Mouse (Mus musculus) liver, adult 2 months (tissue): ENCODE measurements around the gene Gjd3. TPM values are rescaled to one million over a fixed set of nuclear protein-coding genes. Genes with fewer than 3 reads are reported as not detected.

Experiments used
- DNase-seq: peaks from one replicate; pipeline ENCODE4 v3.0.0-alpha.2; 2011; ENCODE audit warnings: low read depth, low spot score; ENCODE audit errors: extremely low read depth
- H3K27ac ChIP-seq: fragments of 200-500 bp; replicated peaks from 2 replicates; pipeline ENCODE4 v1.5.1; 2012; ENCODE audit warnings: low read depth, mild to moderate bottlenecking, control low read depth, inconsistent platforms, low read length; ENCODE audit not compliant: insufficient read depth
- H3K27me3 ChIP-seq: fragments of 200-500 bp; 2 replicates; pipeline ENCODE4 v1.6.1; 2012; ENCODE audit warnings: mild to moderate bottlenecking, moderate library complexity, low read length, inconsistent platforms; ENCODE audit not compliant: control insufficient read depth, insufficient read depth
- H3K36me3 ChIP-seq: fragments of 200-500 bp; 2 replicates; pipeline ENCODE4 v1.6.1; 2012; ENCODE audit warnings: low read length, inconsistent platforms; ENCODE audit not compliant: control insufficient read depth, insufficient read depth
- H3K4me1 ChIP-seq: fragments of 200-500 bp; 2 replicates; pipeline ENCODE4 v1.6.1; 2011; ENCODE audit warnings: low read length; ENCODE audit not compliant: control insufficient read depth, insufficient read depth
- H3K4me3 ChIP-seq: fragments of 200-500 bp; 2 replicates; pipeline ENCODE4 v1.5.1; 2011; ENCODE audit warnings: low read depth, mild to moderate bottlenecking, control low read depth, low read length, moderate library complexity; ENCODE audit not compliant: insufficient read depth
- H3K79me2 ChIP-seq: fragments of 200-500 bp; 2 replicates; pipeline ENCODE4 v1.6.1; 2012; ENCODE audit warnings: inconsistent platforms, mild to moderate bottlenecking, low read length, moderate library complexity; ENCODE audit not compliant: control insufficient read depth, insufficient read depth
- H3K9ac ChIP-seq: fragments of 200-500 bp; 2 replicates; pipeline ENCODE4 v1.6.1; 2012; ENCODE audit warnings: low read depth, mild to moderate bottlenecking, control low read depth, inconsistent platforms, low read length
- CTCF ChIP-seq: fragments of 200-500 bp; IDR thresholded peaks from 2 replicates; pipeline ENCODE4 v1.5.1; 2011; ENCODE audit warnings: low read depth, low read length, control low read depth
- POLR2A ChIP-seq: fragments of 200-500 bp; IDR thresholded peaks from 2 replicates; pipeline ENCODE4 v1.6.1; 2011; ENCODE audit warnings: low read length, control low read depth; ENCODE audit not compliant: insufficient read depth; ENCODE audit errors: extremely low read depth
- WGBS: fragments of 180-500 bp; shearing (Covaris S2); methylation state at CpG from one replicate; pipeline ENCODE4 v1.1.7; 2018; 5-methylcytosine and 5-hydroxymethylcytosine counted together
- polyA plus RNA-seq: library from polyadenylated mRNA; depleted of rRNA; stranded (reverse); fragments of >200 nt; gene quantifications from 2 replicates; pipeline ENCODE4 v1.2.3, GENCODE M21; 2012
- total RNA-seq: library from RNA; depleted of rRNA; stranded (reverse); fragments of >200 nt; gene quantifications from 2 replicates; pipeline ENCODE4 v1.2.3, GENCODE M21; 2014

The Gjd3 gene
- total and polyA plus RNA-seq, 2 experiments, result not detected

DNA sequence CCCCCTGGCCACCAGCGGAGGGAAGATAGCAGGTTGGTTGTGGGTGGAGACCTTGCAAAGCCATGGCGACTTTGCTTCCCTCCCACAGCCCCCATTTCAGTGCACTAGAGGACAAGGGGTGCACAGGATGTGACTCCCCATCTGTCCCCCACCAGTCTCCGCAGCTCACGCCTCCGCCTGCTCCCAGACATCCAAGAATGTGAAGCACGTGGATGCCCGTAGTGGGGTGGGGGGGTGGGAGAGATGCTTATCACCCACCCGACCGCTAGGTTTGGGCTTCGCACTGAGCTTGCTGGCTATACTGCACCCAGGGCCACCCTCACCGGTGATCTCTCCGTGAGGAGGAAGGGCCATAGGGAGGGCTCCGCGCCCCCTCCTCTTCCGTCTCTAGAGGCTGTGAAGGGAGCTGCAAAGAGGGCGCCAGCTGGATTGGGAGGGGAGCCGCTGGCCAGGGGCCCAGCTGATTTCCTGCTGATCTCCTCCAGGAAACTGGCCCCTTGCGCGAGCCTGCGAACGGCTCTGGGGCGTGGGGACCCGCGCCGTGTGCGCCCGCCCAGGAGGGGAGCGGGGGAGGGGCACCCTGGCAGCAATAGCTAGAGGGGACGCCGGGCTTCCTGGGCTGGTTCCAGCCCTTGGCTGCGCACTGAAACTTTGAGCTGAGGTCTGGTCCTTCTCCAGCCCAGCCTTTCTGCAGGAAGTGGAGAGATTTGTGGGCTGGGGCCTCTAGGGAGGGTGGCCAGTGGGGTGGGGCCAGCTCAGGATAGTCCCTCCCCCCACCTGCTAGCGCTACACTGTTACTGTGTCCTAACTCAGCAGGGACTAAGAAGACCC lies 19.4 kb downstream of the Gjd3 start:
- Histone ChIP-seq H3K27me3 (no peaks in the 10 kb centered on the region), H3K27ac (peak overlapping the region; percentile 90), H3K4me1 (peaks cover 43% of the 10 kb centered on the region)

DNA sequence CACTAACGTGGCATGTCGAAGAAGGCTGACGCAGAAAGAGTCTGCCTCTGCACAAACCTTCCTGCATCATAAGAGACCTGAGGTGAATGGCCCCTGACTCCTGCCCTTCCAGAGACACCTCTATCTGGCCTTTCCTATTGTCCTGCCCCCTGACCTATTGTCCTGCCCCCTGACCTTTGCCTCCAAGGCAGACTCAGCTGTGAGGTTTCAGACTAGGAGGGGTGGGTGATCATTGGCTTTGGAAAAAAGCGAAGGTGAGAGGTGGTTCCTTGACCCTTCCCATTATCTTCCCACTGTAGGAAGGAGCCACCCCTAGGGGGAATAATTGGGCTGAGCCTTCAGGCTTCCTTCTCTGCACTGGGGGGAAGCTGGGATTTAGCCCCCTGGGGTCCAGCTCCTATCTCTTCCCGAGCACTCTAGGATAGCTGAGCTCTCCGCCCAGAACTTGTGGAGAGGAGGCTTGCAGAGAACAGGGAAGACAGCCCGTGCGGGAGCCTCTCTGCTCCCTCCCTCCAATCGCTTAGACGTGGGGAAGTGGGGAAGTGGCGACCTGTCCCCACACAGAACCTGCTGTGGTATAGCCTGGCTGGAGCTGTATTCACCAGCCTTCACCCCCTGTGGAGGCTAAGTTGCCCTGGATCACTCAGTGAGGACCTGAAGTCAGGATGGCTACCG lies 20.3 kb downstream of the Gjd3 start:
- no peaks in the 10 kb centered on the region for H3K27me3 ChIP-seq
- H3K4me1 ChIP-seq, result peaks cover 45% of the 10 kb centered on the region
- H3K27ac ChIP-seq, result peak overlapping the region; percentile 90
- peak overlapping the region; percentile 65 for H3K9ac ChIP-seq
- H3K79me2 ChIP-seq, result peaks cover 14% of the 10 kb centered on the region; the same call in 1 of the 2 replicates
- peaks cover 4% of the 10 kb centered on the region; the same call in 1 of the 2 replicates for H3K36me3 ChIP-seq
- WGBS, result 4% methylated on average over 12 of the region's 12 CpGs
- TF ChIP-seq CTCF, result no peak
- TF ChIP-seq POLR2A, result no peak
- DNase-seq, result peak; percentile 80
- peak overlapping the region; percentile 61 for H3K4me3 ChIP-seq

More for the DNA sequence above, 19.4 kb downstream of the Gjd3 start:
- Histone ChIP-seq H3K4me3 (peak overlapping the region; percentile 61), H3K36me3 (peaks cover 6% of the 10 kb centered on the region; the same call in 1 of the 2 replicates), H3K9ac (peak overlapping the region; percentile 65), H3K79me2 (peaks cover 14% of the 10 kb centered on the region; the same call in 1 of the 2 replicates)
- TF ChIP-seq POLR2A (peak; percentile 34; the same call in 1 of the 2 replicates), CTCF (no peak)
- DNase-seq, result peak; percentile 87
- 1% methylated on average over 32 of the region's 32 CpGs for WGBS

DNA sequence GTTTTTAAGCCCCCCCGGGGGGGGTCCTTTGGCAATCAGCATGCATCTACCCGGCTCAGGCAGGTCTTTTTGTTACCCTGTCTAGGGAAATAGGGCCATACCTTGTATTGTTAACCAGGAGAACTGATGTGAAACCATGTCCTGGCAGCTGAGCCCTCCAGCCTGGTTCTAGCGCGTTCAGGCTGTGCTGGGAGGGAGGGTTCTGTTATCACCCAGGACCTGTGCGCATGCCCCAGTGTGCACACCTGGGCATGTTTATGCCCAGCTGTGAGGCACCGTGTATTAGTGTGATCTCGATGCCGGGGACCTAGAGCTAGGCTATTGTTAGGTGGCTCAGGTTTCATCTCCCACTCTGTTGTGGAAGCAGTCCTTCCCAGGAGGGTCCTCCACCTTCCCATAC lies 21.1 kb downstream of the Gjd3 start:
- Histone ChIP-seq H3K36me3 (no peaks in the 10 kb centered on the region), H3K4me1 (peaks cover 40% of the 10 kb centered on the region), H3K27ac (peak overlapping the region; percentile 90), H3K9ac (peak overlapping the region; percentile 82), H3K79me2 (peaks cover 9% of the 10 kb centered on the region; the same call in 1 of the 2 replicates), H3K27me3 (no peaks in the 10 kb centered on the region), H3K4me3 (peak overlapping the region; percentile 81)
- no peak for TF ChIP-seq POLR2A
- TF ChIP-seq CTCF, result no peak
- peak; percentile 41 for DNase-seq
- WGBS, result 2% methylated on average over 8 of the region's 8 CpGs

DNA sequence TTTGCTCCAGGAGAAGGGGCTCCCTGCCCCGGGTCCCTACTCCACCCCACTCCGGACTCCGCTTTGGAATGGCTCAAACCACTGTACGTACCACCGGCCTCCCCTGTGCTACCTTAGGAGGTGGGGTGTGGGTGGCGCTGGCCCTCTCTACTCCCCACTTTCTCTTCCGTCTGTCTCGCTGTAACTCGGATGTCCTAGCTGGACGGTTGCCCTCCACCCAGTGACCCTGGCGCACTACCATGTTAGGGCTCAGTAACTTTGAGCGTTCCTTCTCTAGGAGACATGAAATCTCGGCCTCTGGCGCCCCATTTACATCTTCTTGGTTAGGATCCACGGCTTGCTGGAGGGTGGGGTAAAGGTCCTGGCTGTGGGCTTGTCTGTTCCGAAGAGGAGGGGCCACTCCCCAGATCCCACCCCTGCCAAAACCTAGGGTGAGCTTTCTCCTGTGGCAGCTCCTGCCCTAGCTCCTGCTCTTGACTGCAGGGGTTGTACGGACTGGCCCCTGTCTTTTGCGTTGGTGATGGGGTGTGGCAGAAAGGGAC lies 21.7 kb downstream of the Gjd3 start:
- Histone ChIP-seq H3K4me3 (peak overlapping the region; percentile 81), H3K36me3 (no peaks in the 10 kb centered on the region), H3K79me2 (peaks cover 7% of the 10 kb centered on the region; the same call in 1 of the 2 replicates), H3K4me1 (peaks cover 35% of the 10 kb centered on the region), H3K9ac (peak overlapping the region; percentile 82), H3K27ac (peak overlapping the region; percentile 90), H3K27me3 (no peaks in the 10 kb centered on the region)
- WGBS, result under 1% methylated on average over 18 of the region's 18 CpGs
- TF ChIP-seq CTCF (no peak), POLR2A (no peak)
- peak; percentile 74 for DNase-seq

DNA sequence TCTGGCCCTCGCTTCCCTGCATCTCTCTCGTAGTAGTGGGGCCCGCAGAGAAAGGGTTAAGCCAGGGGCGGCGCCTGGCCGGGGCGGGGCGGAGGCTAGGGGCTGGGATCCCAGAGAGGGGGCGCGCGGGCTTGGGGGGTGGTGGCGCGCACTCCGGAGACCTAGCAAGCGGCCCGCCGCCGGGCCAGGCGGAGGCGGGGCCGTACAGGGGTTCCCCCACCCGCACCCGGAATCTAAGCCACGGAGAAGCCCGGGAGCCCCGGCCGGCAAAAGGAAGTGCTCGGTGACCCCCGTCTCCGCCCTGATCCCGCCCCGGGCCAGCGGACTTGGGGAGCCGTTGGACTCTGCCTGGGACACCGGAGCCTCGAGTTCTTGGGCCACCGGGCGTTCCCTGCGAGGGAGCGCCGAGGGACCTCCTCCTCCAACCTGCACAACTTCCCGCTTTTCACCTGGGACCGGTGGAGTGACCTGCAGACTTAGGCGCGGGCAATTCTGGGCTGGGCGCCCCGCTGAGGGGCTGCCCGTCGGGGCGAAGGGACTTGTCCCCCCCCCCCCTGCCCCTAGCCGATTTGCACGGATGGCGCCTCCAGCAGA lies 22.4 kb downstream of the Gjd3 start:
- H3K27ac ChIP-seq, result peak overlapping the region; percentile 90
- no peaks in the 10 kb centered on the region for H3K27me3 ChIP-seq
- 1% methylated on average over 49 of the region's 53 CpGs for WGBS
- H3K4me1 ChIP-seq, result peaks cover 28% of the 10 kb centered on the region
- H3K36me3 ChIP-seq, result no peaks in the 10 kb centered on the region
- TF ChIP-seq POLR2A (peak; percentile 45; the same call in 1 of the 2 replicates), CTCF (no peak)
- peak overlapping the region; percentile 81 for H3K4me3 ChIP-seq
- peak; percentile 71 for DNase-seq
- peaks cover 3% of the 10 kb centered on the region; the same call in 1 of the 2 replicates for H3K79me2 ChIP-seq
- peak overlapping the region; percentile 82 for H3K9ac ChIP-seq
